Mouse (Mus musculus) limb, embryonic 14.5 days (tissue): ENCODE data around the gene Nlrp6. TPM values are rescaled to one million over a fixed set of nuclear protein-coding genes. Genes with fewer than 3 reads are reported as not detected.

Experiments
- ATAC-seq: fragments of 200-750 bp; cut with Nextera tagmentation; 2 replicates; pipeline ENCODE4 v1.8.0; 2017; ENCODE audit warnings: low read depth, moderate number of reproducible peaks, moderate TSS enrichment; ENCODE audit not compliant: low FRiP score
- DNase-seq: peaks from one replicate; pipeline ENCODE4 v3.0.0-alpha.2; 2015; ENCODE audit warnings: low spot score
- H3K27ac ChIP-seq: fragments of 300-500 bp; sonication (generic); replicated peaks from 2 replicates; pipeline ENCODE4 v1.5.1; 2014; ENCODE audit warnings: low read depth, mild to moderate bottlenecking, low read length, moderate library complexity, mixed read lengths
- H3K27me3 ChIP-seq: fragments of 300-500 bp; sonication (generic); 2 replicates; pipeline ENCODE4 v1.6.1; 2014; ENCODE audit warnings: low read length, mixed read lengths; ENCODE audit not compliant: control insufficient read depth, insufficient read depth
- H3K36me3 ChIP-seq: fragments of 300-500 bp; sonication (generic); 2 replicates; pipeline ENCODE4 v1.6.1; 2014; ENCODE audit warnings: mild to moderate bottlenecking, low read length, moderate library complexity, mixed read lengths; ENCODE audit not compliant: control insufficient read depth, insufficient read depth
- H3K4me1 ChIP-seq: fragments of 300-500 bp; sonication (generic); 2 replicates; pipeline ENCODE4 v1.6.1; 2014; ENCODE audit warnings: antibody characterized with exemption, low read length, mixed read lengths; ENCODE audit not compliant: control insufficient read depth, insufficient read depth
- H3K4me2 ChIP-seq: fragments of 300-500 bp; sonication (generic); replicated peaks from 2 replicates; pipeline ENCODE4 v1.6.1; 2014; ENCODE audit warnings: low read depth, mild to moderate bottlenecking, low read length, moderate library complexity; ENCODE audit not compliant: severe bottlenecking
- H3K4me3 ChIP-seq: fragments of 300-500 bp; sonication (generic); replicated peaks from 2 replicates; pipeline ENCODE4 v1.5.1; 2014; ENCODE audit warnings: low read length
- H3K9ac ChIP-seq: fragments of 300-500 bp; sonication (generic); 2 replicates; pipeline ENCODE4 v1.6.1; 2014; ENCODE audit warnings: mild to moderate bottlenecking, low read depth, low read length, moderate library complexity; ENCODE audit not compliant: severe bottlenecking
- H3K9me3 ChIP-seq: fragments of 300-500 bp; sonication (generic); 2 replicates; pipeline ENCODE4 v1.6.1; 2016; ENCODE audit warnings: low read length; ENCODE audit not compliant: control insufficient read depth
- POLR2A ChIP-seq: fragments of 200-500 bp; IDR thresholded peaks from 2 replicates; pipeline ENCODE4 v1.8.0; 2012; ENCODE audit warnings: inconsistent platforms, mild to moderate bottlenecking, moderate library complexity, borderline replicate concordance; ENCODE audit not compliant: insufficient read depth, insufficient read length; ENCODE audit errors: extremely low read depth
- WGBS: fragments of 180-500 bp; shearing (Covaris S2); extraction: QIAGEN DNeasy Blood & Tissue Kit; methylation state at CpG from one replicate; pipeline ENCODE4 v1.1.7; 2014; 5-methylcytosine and 5-hydroxymethylcytosine counted together
- polyA plus RNA-seq, 2 experiments: library from polyadenylated mRNA; depleted of rRNA in 1 of 2; stranded (reverse) in 1 of 2; unstranded in 1 of 2; fragments of >200 nt; fragmentation: Nextera tagmentation in 1 of 2; extraction: Ambion mirVana in 1 of 2; gene quantifications; 2 replicates each; pipeline versions ENCODE4 v1.2.1 to v1.2.3; 2012 to 2014

The Nlrp6 gene
- polyA plus RNA-seq, 2 experiments: 0.05 TPM; not detected in 1

- peaks cover 45% of the 10 kb centered on the region for H3K4me1 ChIP-seq
- 19% methylated on average over 6 of the region's 6 CpGs for WGBS
- no peaks in the 10 kb centered on the region for H3K9me3 ChIP-seq
- H3K4me3 ChIP-seq: peak overlapping the region; percentile 67; the same call in 1 of the 2 replicates
- peak overlapping the region; percentile 72; the same call in 1 of the 2 replicates for H3K9ac ChIP-seq
- no peak for TF ChIP-seq POLR2A
- peak overlapping the region; percentile 97 for H3K27ac ChIP-seq
- H3K36me3 ChIP-seq: peaks cover 12% of the 10 kb centered on the region; the same call in 1 of the 2 replicates
- DNase-seq (no peak), ATAC-seq (no peak)
- peak overlapping the region; percentile 86 for H3K4me2 ChIP-seq
- H3K27me3 ChIP-seq: no peaks in the 10 kb centered on the region
Observed at GRCm38 (mm10) chr7:140956556-140956869, 35.8 kb downstream of the Nlrp6 start.

DNA sequence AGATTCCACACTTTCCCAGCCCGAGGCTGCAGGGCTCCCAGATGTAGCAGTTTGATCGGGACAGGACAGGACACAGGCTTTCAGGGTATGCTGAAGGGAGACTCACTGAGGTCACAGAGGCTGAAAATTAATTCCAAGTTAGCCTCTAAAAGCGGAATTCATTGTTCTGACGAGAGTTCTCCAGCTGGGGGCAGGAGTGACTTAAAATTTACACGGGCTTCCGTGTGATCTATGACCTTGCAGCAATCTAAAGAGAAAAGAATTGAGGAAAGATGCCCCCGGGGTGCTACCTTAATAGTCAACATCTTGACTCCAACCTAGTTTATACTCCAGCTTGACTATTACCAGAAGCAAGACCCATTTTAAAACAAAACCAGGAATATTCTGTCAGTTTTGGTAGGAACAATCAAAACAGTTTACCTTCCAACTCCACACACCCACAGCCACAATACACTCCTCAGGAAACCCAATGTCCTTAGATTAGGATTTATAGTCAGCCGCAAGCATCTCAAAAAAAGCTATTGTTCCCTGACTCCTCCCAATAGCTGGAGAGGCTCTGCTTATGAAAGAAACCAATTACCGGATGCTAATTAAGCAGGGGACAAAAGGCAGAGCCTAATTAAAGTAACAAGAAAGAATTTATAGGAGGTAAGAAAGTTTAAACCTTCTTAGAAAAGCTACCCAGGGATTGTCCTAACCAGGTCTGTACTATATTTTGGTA lies 38.6 kb downstream of the Nlrp6 start:
- peaks cover 18% of the 10 kb centered on the region for H3K4me1 ChIP-seq
- H3K9me3 ChIP-seq: no peaks in the 10 kb centered on the region
- no peaks in the 10 kb centered on the region for H3K36me3 ChIP-seq
- H3K27ac ChIP-seq: no peak overlapping the region
- DNase-seq (peak; percentile 72), ATAC-seq (no peak)
- H3K4me3 ChIP-seq: no peak overlapping the region
- WGBS: 5% methylated on average over 9 of the region's 9 CpGs
- no peaks in the 10 kb centered on the region for H3K27me3 ChIP-seq
- TF ChIP-seq POLR2A: no peak
- H3K4me2 ChIP-seq: no peak overlapping the region
- H3K9ac ChIP-seq: no peak overlapping the region

DNA sequence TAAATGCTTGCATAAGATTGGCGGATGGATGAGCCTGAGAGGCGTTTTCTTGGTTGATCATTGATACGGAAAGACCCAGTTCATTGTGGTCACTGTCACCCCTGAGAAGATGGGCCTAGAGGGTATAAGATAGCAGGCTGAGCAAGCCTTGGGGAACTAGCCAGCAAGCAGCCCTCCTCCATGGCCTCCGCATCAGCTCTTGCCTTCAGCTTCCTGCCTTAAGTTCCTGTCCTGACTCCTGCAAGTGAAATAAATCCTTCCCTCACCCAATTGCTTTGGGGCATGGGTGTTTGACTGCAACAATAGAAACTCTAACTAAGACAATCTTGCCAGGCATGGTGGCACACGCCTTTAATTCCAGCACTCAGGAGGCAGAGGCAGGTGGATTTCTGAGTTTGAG lies 39.3 kb downstream of the Nlrp6 start:
- H3K27ac ChIP-seq: no peak overlapping the region
- H3K36me3 ChIP-seq: no peaks in the 10 kb centered on the region
- WGBS: 81% methylated on average over 5 of the region's 5 CpGs
- no peak overlapping the region for H3K4me3 ChIP-seq
- no peak for ATAC-seq
- no peaks in the 10 kb centered on the region for H3K27me3 ChIP-seq
- no peak for DNase-seq
- TF ChIP-seq POLR2A: no peak
- no peak overlapping the region for H3K4me2 ChIP-seq
- no peaks in the 10 kb centered on the region for H3K9me3 ChIP-seq
- peaks cover 14% of the 10 kb centered on the region for H3K4me1 ChIP-seq
- no peak overlapping the region for H3K9ac ChIP-seq

- Histone ChIP-seq H3K36me3 (no peaks in the 10 kb centered on the region), H3K27me3 (no peaks in the 10 kb centered on the region), H3K9ac (no peak overlapping the region), H3K4me3 (no peak overlapping the region), H3K27ac (no peak overlapping the region), H3K4me1 (peaks cover 8% of the 10 kb centered on the region), H3K9me3 (no peaks in the 10 kb centered on the region), H3K4me2 (no peak overlapping the region)
- ATAC-seq (no peak), DNase-seq (no peak)
- TF ChIP-seq POLR2A: no peak
- 79% methylated on average over 2 of the region's 2 CpGs for WGBS
Observed at GRCm38 (mm10) chr7:140961416-140961815, 40.7 kb downstream of the Nlrp6 start.

DNA sequence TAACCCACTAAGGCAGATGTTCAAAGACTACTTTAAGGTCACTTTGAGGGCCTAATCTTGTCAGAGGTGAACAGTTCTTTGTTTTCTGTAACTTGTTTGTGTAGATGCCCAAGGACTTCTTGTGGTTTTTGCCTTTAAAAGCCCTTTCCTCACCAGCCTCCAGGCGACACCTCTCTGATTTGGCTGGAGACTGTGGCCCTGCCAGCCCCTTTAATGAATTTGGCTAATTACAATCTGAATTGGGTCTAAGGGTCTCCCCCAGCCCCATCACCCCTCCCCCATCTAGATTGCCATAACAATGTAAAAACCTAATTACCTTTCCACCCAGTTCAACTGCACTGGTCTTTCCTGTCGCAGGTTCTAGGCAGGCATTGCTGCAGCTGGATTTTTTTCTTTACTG lies 42.0 kb downstream of the Nlrp6 start:
- DNase-seq (no peak), ATAC-seq (no peak)
- WGBS: 62% methylated on average over 2 of the region's 2 CpGs
- Histone ChIP-seq H3K27me3 (no peaks in the 10 kb centered on the region), H3K4me2 (no peak overlapping the region), H3K9ac (no peak overlapping the region), H3K9me3 (no peaks in the 10 kb centered on the region), H3K4me1 (peaks cover 3% of the 10 kb centered on the region), H3K4me3 (no peak overlapping the region), H3K27ac (no peak overlapping the region), H3K36me3 (no peaks in the 10 kb centered on the region)
- no peak for TF ChIP-seq POLR2A
